Mouse (Mus musculus) bone marrow macrophage, adult 2 months (primary cell): ENCODE data around the gene Olfr314. TPM values are rescaled to one million over a fixed set of nuclear protein-coding genes. Genes with fewer than 3 reads are reported as not detected.
"Not testable (repeated sequence)": the region's sequence is repeated elsewhere in the genome, so short reads cannot be mapped to it uniquely, and the experiment has no call there.

Experiments used
- H3K27ac ChIP-seq: 2 replicates; pipeline ENCODE4 v1.5.1; 2012; ENCODE audit warnings: low read depth, low read length; ENCODE audit not compliant: insufficient read depth
- H3K4me1 ChIP-seq: 2 replicates; pipeline ENCODE4 v1.6.1; 2012; ENCODE audit warnings: low read length; ENCODE audit not compliant: control insufficient read depth, insufficient read depth
- H3K4me3 ChIP-seq: 2 replicates; pipeline ENCODE4 v1.5.1; 2012; ENCODE audit warnings: mild to moderate bottlenecking, low read length, moderate library complexity; ENCODE audit not compliant: insufficient read depth
- CTCF ChIP-seq: IDR thresholded peaks from 2 replicates; pipeline ENCODE4 v1.5.1; 2012; ENCODE audit warnings: low read depth, mild to moderate bottlenecking, low read length, moderate library complexity
- POLR2A ChIP-seq: IDR thresholded peaks from 2 replicates; pipeline ENCODE4 v1.6.1; 2012; ENCODE audit warnings: mild to moderate bottlenecking, low read depth, low read length, borderline replicate concordance
- polyA plus RNA-seq: library from polyadenylated mRNA; stranded (reverse); fragments of >200 nt; gene quantifications from 2 replicates; pipeline ENCODE4 v1.2.4, GENCODE M21; 2012; ENCODE audit not compliant: missing spikeins, insufficient read depth, insufficient read length

Olfr314 gene
- polyA plus RNA-seq, 1 experiment: not detected

- Histone ChIP-seq H3K4me1 (peaks cover 4% of the 10 kb centered on the region; the same call in 1 of the 2 replicates), H3K27ac (no peak overlapping the region), H3K4me3 (no peak overlapping the region)
- no peak for TF ChIP-seq CTCF
- TF ChIP-seq POLR2A: no peak
Measured at GRCm38 (mm10) chr11:58790053-58790452, 7.3 kb downstream of the Olfr314 start.

GRCm38 (mm10) chr11:58790646-58791045 is 7.9 kb downstream of the Olfr314 start:
- Histone ChIP-seq H3K4me3 (no peak overlapping the region), H3K4me1 (peaks cover 4% of the 10 kb centered on the region; the same call in 1 of the 2 replicates), H3K27ac (no peak overlapping the region)
- no peak for TF ChIP-seq POLR2A
- no peak for TF ChIP-seq CTCF

- Histone ChIP-seq H3K4me1 (peaks cover under 1% of the 10 kb centered on the region; the same call in 1 of the 2 replicates), H3K27ac (no peak overlapping the region), H3K4me3 (no peak overlapping the region)
- TF ChIP-seq POLR2A: no peak
Measured at GRCm38 (mm10) chr11:58795856-58796255, 13.1 kb downstream of the Olfr314 start.

- Histone ChIP-seq H3K4me3 (no peak overlapping the region), H3K27ac (no peak overlapping the region), H3K4me1 (no peaks in the 10 kb centered on the region)
- no peak for TF ChIP-seq CTCF
- TF ChIP-seq POLR2A: no peak
Measured at GRCm38 (mm10) chr11:58796850-58797249, 14.1 kb downstream of the Olfr314 start.

GRCm38 (mm10) chr11:58799747-58800146 is 17.0 kb downstream of the Olfr314 start:
- Histone ChIP-seq H3K4me3 (no peak overlapping the region), H3K27ac (no peak overlapping the region), H3K4me1 (no peaks in the 10 kb centered on the region)
- TF ChIP-seq POLR2A: no peak
- no peak for TF ChIP-seq CTCF

- Histone ChIP-seq H3K4me3 (peak within 1 kb of the TSS; percentile 15), H3K27ac (no peak within 1 kb of the TSS), H3K4me1 (no peaks in the 10 kb centered on the region)
- TF ChIP-seq CTCF (no peak), POLR2A (no peak)
Measured at GRCm38 (mm10) chr11:58801558-58802228, 18.9 kb downstream of the Olfr314 start, which contains the start of gene Fam183b. Gene Fam183b, minus strand, starts transcription at chr11:58801960.

GRCm38 (mm10) chr11:58803871-58804270 is 21.1 kb downstream of the Olfr314 start:
- Histone ChIP-seq H3K27ac (no peak overlapping the region), H3K4me1 (no peaks in the 10 kb centered on the region), H3K4me3 (no peak overlapping the region)
- TF ChIP-seq CTCF (no peak), POLR2A (no peak)

GRCm38 (mm10) chr11:58804393-58804792 is 21.6 kb downstream of the Olfr314 start:
- Histone ChIP-seq H3K4me1 (no peaks in the 10 kb centered on the region), H3K27ac (no peak overlapping the region), H3K4me3 (no peak overlapping the region)
- TF ChIP-seq POLR2A (no peak), CTCF (no peak)

- H3K4me3 ChIP-seq: no peak overlapping the region
- no peak overlapping the region for H3K27ac ChIP-seq
- no peaks in the 10 kb centered on the region for H3K4me1 ChIP-seq
- TF ChIP-seq POLR2A (no peak), CTCF (no peak)
Measured at GRCm38 (mm10) chr11:58812001-58812400, 29.2 kb downstream of the Olfr314 start.

GRCm38 (mm10) chr11:58814700-58815099 is 31.9 kb downstream of the Olfr314 start, which contains the start of gene Olfr313:
Gene Olfr313, plus strand, starts transcription at chr11:58815000.
- H3K4me1 ChIP-seq, H3K4me3 ChIP-seq, H3K27ac ChIP-seq: not testable (repeated sequence)

GRCm38 (mm10) chr11:58815676-58816075 is 32.9 kb downstream of the Olfr314 start:
- Histone ChIP-seq H3K27ac (no peak overlapping the region), H3K4me3 (no peak overlapping the region), H3K4me1 (no peaks in the 10 kb centered on the region)
- TF ChIP-seq CTCF: no peak
- TF ChIP-seq POLR2A: no peak

- not testable (repeated sequence) for H3K4me3 ChIP-seq, H3K4me1 ChIP-seq
Measured at GRCm38 (mm10) chr11:58828937-58829336, 46.2 kb downstream of the Olfr314 start, which contains the start of gene Olfr312. Gene Olfr312, plus strand, starts transcription at chr11:58829237.

More at GRCm38 (mm10) chr11:58828937-58829336, 46.2 kb downstream of the Olfr314 start, which contains the start of gene Olfr312:
- not testable (repeated sequence) for H3K27ac ChIP-seq
